Mouse (Mus musculus): ENCODE data around the gene Apol7b. TPM values are rescaled to one million over a fixed set of nuclear protein-coding genes. Genes with fewer than 3 reads are reported as not detected.
A peak's percentile ranks its signal among the peaks of the same experiment; 100 is the strongest.
"Not testable (repeated sequence)": the region's sequence is repeated elsewhere in the genome, so short reads cannot be mapped to it uniquely, and the experiment has no call there.

Gene Apol7b
- total RNA-seq (2021): under 1 TPM; 0.20 to 0.99 TPM
- long read RNA-seq, experiment 1: 0 reads
- long read RNA-seq, experiment 2, partial matches to known transcripts: 0 of 2 reads
- long read RNA-seq, experiment 2, other reads (novel, unspliced or antisense): 2 of 2 reads

DNA sequence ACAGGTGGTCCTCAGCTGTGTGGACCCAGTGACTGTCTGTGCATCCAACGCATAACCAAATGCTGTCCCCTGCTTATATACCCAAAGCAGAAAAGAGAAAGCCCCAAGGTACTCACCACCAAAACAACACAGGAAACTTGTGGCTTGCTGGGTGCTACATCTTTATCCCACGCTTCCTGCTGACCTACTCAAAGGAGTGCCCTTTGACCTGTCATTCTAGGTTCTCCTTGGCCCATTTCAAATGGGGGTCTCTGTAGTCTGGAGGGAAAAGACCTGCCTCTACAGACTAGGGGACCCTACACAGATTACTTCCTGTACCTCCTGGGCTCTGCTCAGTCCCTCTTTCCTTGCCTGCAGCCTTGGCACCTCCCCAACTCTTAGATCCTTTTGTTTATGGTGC lies at the start of gene Apol7b:
Gene Apol7b, minus strand, starts transcription at position 101 of the 400 bp plus-strand sequence.
- intact Hi-C loops (cut with DNase I): not testable (repeated sequence)

DNA sequence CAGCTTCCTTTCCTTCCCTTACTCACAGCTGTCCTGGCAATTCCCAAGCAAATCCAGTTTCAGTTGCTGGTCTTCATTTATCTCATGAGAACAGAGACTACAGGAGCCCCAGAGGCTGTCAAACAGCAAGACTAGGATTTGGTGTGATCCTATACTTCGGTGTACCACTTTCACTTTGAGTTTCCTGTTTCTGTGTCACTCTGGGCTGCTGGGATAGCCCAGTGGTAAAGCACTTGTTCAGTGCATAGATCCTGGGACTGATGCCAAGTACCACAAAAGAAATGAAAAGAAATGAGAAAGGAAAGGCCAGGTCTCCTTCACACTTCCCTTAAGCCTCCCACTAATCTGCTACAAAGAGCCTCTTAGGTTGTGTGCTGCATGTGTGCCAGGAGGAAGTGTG lies 47.4 kb upstream of the Apol7b start:
- H3K27ac ChIP-seq; H3K4me3 ChIP-seq; DNase-seq; intact Hi-C loops (cut with DNase I): not testable (repeated sequence)

More for the DNA sequence above, at the start of gene Apol7b:
- not testable (repeated sequence) for H3K4me3 ChIP-seq, H3K27ac ChIP-seq, DNase-seq

DNA sequence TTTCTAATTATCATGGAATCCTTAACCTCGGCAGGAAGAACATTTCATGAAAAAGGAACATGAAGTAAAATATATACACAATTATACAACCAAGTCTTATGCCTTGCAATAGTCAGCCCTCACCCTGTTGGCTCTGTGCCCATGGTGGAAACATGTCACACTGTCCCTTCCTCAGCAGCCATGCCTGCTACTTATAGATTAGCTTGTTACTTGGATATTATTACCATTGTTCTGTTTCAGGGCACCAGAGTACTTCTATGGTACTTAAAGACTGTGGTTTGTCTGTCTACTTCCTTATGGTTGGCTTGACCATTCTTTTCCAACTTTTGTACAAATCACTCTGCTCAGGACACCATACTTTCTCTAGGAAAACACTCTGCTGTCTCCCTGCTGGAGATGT lies 45.9 kb upstream of the Apol7b start:
- intact Hi-C loops (cut with DNase I): not testable (repeated sequence)

DNA sequence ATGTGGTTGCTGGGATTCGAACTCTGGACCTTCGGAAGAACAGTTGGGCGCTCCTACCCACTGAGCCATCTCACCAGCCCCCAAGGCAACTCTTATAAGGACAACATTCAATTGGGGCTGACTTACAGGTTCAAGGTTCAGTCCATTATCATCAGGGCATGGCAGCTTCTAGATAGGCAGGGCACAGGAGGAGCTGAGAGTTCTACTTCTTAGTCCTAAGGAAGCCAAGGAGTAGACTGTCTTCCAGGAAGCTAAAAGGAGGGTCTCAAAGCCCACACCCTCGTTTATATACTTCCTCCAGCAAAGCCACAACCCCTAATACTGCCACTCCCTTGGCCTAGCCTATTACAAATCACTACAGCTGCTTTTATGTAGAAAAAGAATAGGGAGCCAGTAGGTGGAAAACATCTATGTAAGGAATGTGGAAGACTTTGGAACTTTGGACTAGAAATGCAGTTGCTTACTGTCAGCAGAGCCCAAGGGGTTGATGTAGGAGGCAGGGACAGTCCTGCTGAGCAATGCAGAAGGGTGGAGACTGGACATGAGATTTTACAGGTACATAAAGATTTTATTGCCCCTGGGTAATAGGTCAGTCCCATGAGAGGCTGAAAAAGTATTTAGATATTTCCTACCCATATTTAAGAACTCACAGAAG lies 35.0 kb upstream of the Apol7b start:
- H3K27ac ChIP-seq: no peak overlapping the region
- no peak for TF ChIP-seq CTCF (IDR thresholded peaks at IDR 0.05)
- intact Hi-C loops (cut with DNase I): no loop called here
- DNase-seq: no peak
- no peak overlapping the region for H3K4me3 ChIP-seq

More for the DNA sequence above, 45.9 kb upstream of the Apol7b start:
- H3K27ac ChIP-seq, H3K4me3 ChIP-seq, DNase-seq: not testable (repeated sequence)

DNA sequence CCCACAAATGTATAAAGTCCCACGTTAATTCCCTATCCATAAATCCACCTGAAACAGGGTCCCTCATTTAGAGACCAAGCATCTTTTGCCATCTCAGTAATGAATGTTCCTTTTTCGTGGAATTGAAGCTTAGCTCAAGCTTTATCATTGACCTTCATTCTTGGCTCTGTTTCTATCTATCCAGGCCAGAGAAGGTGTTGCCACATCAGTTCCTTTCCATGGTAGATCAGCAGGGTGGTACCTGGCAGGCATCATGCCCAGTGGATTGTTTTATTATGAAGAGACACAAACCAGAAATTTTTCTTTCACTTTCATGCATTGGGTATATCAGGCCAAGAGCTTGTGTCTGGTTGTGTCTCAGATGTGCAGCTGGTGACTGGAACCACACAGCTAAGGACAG lies 29.4 kb upstream of the Apol7b start, which contains the start of gene Apol10a:
Gene Apol10a, plus strand, starts transcription at position 355 of the 400 bp plus-strand sequence.
- intact Hi-C loops (cut with DNase I); DNase-seq; H3K4me3 ChIP-seq; H3K27ac ChIP-seq: not testable (repeated sequence)

DNA sequence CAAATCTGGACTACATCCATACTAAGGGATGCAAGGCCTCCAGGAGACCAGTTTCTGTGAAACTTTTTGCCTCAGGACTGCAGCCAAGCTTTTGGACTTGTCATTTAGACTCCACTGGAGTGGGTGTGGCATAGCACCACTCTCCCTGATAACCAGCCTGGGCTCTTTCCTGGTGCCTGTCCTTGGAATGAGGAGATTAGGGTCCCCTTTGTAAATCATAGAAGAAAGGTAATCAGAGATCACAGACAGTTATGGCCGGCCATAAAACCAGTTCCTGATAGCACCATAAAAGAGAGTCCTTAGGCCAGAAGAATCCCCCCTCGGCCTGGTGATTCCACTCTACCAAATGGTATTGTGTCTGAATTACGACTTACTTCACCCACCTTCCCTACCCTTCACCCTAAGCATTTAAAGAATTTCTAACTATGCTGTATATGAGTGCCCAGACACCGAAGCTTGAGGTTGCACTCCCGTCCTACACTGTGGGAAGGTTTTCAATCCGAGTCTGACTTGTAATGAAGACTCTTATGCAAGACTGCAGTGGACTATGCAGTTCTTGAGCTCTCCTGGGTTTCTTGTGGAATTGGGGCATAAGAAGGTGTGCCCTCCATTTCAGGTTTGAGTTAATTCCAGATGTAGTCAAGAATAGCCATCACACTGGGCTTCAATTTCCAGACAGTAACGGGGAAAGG lies 27.6 kb upstream of the Apol7b start:
- H3K27ac ChIP-seq; DNase-seq; H3K4me3 ChIP-seq; intact Hi-C loops (cut with DNase I): not testable (repeated sequence)

DNA sequence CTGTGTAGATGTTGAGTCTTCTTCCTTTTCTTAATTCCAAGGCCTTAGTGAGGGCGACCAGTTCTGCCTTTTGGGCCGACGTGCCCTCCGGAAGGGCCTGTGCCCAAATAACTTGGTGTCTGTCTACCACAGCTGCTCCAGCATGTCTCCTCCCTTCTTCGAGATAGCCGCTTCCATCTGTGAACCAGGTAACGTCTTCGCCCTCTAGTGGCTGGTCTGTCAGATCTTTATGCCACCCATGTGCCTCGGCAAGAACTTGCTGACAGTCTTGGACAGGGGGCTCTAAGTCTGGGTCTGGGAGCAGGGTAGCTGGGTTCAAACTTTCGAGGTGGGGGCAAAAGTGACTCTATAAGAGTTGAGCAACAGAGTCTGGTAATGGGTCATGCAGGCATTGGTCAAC lies 2.6 kb upstream of the Apol7b start:
- H3K27ac ChIP-seq; intact Hi-C loops (cut with DNase I); H3K4me3 ChIP-seq: not testable (repeated sequence)
- DNase-seq: peak; percentile 22
- TF ChIP-seq CTCF (IDR thresholded peaks at IDR 0.05): peak; percentile 32

DNA sequence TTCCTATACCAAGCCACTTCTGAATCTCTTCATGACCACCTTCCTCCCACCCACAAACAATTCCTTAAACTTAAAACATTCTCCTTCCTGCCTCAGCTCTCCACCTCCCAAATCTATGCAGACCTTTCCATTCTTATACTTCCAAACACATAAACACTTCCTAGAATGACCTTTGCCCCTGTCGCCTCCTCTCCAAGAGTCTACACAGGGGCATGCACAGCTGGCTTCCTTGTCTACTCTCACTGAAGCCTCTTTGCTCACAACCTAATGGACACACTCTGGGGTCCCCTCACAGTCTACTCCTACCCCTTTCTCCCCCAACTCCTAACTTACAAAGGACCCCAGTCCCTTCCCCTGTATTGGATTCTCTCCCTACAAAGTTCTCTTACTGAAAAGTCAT lies 1.6 kb downstream of the Apol7b start:
- DNase-seq; H3K4me3 ChIP-seq; H3K27ac ChIP-seq; intact Hi-C loops (cut with DNase I): not testable (repeated sequence)

DNA sequence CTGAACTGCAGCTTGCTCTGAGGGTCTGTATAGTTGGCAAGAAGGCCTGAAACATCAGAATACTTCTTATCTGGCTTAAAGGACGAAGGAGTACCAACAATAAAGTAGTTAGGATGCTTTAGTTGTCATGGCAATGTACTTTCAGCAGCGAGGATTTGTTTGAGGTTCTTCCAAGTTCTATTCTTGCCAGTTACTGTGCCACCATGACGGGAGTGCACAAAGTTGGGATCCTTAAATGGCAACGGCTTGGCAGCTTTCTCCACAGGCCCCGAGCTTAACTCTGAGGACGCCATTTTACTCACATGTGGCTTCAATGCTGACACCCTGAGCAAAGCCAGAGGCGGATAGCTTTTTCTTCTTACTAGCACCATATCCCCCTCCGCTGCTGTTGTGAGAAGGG lies 2.5 kb downstream of the Apol7b start:
- H3K4me3 ChIP-seq; DNase-seq; H3K27ac ChIP-seq; intact Hi-C loops (cut with DNase I): not testable (repeated sequence)

DNA sequence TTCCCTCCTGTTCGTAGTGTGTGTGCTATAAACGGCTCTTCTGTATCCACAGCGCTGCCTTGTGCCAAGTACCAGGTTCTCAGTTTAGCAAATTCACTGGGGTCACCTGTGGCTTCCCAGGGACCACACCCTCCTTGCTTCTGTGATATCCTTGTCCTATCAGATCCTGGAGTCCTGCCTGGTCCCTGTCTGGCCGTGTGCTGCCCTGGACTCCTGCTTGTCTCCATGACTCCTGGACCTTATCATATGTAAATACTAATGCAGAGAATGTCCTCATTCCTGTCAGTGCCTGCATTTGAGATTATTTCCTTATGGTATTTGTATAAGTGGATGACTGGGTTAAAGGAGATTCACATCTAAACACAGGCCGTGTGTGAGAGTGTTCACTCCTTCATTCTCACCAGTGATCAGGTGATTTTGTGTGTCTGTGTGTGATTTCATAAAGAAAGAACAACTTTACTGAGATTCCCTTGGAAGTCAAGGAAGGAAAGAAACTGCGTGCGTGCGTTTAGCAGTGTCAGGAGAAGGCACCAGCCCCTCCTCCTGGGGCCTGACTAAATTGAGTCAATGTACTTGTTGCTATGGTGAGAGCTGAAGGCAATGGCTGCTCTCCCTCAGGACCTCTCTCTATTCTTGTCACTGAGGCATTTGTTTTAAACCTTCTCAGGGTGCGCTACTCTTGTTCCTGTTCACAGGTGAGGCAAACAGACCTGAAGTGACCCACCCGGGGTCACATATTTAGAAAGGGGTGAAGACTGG lies 18.4 kb downstream of the Apol7b start:
- not testable (repeated sequence) for DNase-seq, H3K27ac ChIP-seq, H3K4me3 ChIP-seq
- intact Hi-C loops (cut with DNase I): loop anchor here (10.0 kb wide), 1 partner anchor 286 kb away; no protein-coding TSS in a partner anchor

DNA sequence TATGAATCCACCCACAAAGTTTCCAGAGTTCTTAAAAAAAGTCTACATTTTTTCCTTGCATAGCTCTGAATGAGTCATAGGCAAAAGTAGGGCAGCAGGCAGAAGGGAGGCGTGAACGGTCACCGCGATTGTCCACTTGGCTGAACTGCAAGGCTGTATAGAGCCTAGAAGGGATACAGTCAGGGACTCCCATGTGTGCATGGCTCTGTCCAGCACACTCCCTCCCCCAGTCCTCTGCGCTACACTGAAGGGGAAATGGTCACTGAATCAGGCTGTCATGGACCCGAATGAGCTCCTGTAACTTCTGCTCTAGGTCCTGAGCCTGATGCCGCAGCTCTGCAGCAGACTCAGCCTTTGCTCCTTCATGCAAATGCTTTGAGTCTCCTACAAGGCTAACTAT lies 24.4 kb downstream of the Apol7b start:
- intact Hi-C loops (cut with DNase I): loop anchor here (10.0 kb wide), 1 partner anchor 292 kb away; no protein-coding TSS in a partner anchor
- not testable (repeated sequence) for H3K4me3 ChIP-seq, H3K27ac ChIP-seq, DNase-seq

DNA sequence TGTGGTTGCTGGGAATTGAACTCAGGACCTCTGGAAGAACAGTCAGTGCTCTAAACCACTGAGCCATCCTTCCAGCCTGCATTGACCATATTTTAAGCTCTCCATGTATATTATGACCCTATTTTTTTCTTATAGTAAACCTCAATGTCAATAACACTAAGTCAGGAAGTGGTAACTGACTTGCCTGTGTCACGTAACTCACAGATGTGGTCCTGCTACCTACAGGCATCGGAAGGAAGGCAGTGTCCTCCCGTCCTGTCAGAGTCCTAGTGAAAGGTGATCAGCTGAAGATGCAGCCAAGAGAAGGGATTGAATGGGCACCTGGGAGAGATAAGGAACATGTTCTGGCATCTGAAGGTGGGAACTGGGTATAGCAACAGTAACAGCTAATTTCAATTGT lies 27.6 kb downstream of the Apol7b start:
- intact Hi-C loops (cut with DNase I): loop anchor here (10.0 kb wide), 1 partner anchor 295 kb away; no protein-coding TSS in a partner anchor
- not testable (repeated sequence) for DNase-seq, H3K4me3 ChIP-seq

DNA sequence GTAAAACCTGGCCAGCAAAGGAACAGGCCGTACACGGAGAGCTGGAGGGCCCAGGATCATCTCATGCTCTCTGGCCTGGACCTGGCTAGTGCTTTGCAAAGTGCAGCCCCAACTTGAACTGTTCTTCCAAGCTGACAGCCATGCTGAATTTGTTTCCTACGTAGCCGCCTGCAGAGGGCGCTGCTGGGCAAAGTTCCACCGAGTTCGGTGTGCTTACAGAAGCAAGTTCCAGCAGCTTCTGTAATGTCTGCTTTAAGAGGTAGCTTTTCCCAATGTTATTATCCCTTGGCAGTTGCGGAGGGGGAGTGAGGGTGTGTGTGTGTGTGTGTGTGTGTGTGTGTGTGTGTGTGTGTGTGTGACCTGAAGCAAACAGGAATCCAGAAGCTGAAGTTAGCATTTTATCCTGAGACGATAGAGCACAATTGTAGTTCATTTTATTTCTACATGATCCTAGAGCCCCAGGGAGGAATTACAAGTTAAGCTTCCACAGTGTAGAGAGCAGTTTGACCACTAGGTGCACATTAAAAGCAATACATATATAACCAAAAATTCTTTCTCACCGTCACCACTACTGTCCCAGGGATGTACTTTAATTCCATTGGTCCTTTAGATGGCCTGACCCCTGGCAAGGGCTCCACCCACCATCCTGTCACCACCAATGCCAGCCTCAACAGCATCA lies 30.5 kb downstream of the Apol7b start:
- intact Hi-C loops (cut with DNase I): not testable (repeated sequence)

More for the DNA sequence above, 27.6 kb downstream of the Apol7b start:
- H3K27ac ChIP-seq: not testable (repeated sequence)

DNA sequence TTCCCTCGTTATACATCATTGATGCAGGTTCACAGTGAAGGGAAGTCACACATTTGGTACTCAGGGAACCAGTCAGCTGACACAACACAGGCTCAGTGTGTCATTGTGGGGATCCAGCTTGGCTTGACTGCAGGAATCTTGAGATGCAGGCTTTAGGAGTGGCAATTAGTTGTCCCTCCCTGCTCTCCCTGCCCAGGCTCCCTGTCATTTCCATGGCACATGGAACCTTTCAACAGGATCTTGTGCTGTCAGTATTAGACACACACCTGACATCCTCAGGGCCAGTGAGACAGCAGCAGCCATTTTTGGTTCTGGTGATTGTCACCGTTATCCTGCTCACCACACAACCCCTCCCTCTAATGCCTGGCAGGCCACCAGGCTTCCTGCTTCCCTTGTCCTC lies 31.6 kb downstream of the Apol7b start:
- H3K4me3 ChIP-seq; H3K27ac ChIP-seq; DNase-seq; intact Hi-C loops (cut with DNase I): not testable (repeated sequence)

More for the DNA sequence above, 30.5 kb downstream of the Apol7b start:
- H3K27ac ChIP-seq, H3K4me3 ChIP-seq, DNase-seq: not testable (repeated sequence)

Measured in gastrocnemius, adult 2 months (tissue).